Mouse (Mus musculus) spleen, adult 2 months (tissue): ENCODE results near the gene Relch.

ENCODE experiments used
- CTCF ChIP-seq: fragments of 200-500 bp; IDR thresholded peaks from 2 replicates; pipeline ENCODE4 v1.5.1; 2011; ENCODE audit warnings: mild to moderate bottlenecking, inconsistent platforms; ENCODE audit not compliant: insufficient read depth, insufficient read length, insufficient replicate concordance; ENCODE audit errors: extremely low read depth
- POLR2A ChIP-seq: fragments of 200-500 bp; IDR thresholded peaks from 2 replicates; pipeline ENCODE4 v1.6.1; 2011; ENCODE audit warnings: low read depth, low read length, inconsistent platforms

DNA sequence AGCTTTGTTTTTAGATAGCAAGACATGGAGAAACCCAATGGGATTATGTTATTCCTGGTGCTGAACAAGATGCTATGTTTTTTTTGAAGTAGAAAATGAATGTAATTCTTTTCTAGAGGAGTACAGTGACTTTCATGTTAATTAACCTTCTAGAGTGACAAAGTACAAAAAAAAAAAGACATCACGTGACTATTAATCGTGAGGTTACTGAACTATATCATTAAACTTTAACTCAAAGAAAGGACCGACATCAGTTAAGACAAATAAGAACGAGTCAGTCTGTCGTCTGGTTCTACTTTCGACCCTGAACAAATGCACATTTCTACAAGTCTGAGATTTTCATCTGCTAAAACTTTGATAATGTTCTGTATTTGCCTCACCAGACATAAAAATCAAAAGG is 74.7 kb downstream of the Relch start:
- TF ChIP-seq POLR2A (no peak), CTCF (no peak)
